Mouse (Mus musculus) cerebellum, postnatal 25 days (tissue): ENCODE measurements around the gene Ppp1cc.
"Not testable (repeated sequence)": the region's sequence is repeated elsewhere in the genome, so short reads cannot be mapped to it uniquely, and the experiment has no call there.

Experiments used
- DNase-seq, 2 experiments: peaks; one replicate each; pipeline ENCODE4 v3.0.0; 2021; ENCODE audit warnings: mixed read lengths in 2 of 2

Gene Ppp1cc

GRCm38 (mm10) chr5:122168344-122169069, 10.4 kb downstream of the Ppp1cc start:
- DNase-seq, result peak; percentile 24 to 39

DNA sequence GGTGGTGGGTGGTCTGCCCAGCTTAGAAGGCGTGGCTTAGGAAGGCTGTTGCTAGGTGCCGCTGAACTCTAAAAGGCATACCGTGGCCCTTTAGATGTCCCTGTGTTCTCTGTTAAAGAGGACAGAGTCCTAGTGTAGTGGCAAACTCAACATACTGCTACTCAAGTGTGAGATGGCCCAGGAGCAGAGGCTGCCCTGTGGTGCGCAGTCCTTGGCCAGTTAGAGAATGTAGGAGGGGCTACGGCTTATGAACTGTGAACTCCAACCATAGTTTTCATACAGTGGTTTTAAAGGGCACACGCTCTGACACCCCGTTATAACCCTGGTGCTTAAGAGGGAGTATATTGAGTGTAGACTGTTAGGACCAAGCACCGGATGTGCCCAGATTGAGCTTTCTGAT, 13.0 kb downstream of the Ppp1cc start:
- no peak for DNase-seq

GRCm38 (mm10) chr5:122175402-122175801, 17.3 kb downstream of the Ppp1cc start:
- DNase-seq, result peak; percentile 27 to 31

- DNase-seq, result no peak
Observed at GRCm38 (mm10) chr5:122175961-122176360, 17.9 kb downstream of the Ppp1cc start.

- peak; percentile 59 to 74 for DNase-seq
Observed at GRCm38 (mm10) chr5:122176398-122176797, 18.3 kb downstream of the Ppp1cc start.

- DNase-seq, result peak; percentile 18 to 27
Observed at GRCm38 (mm10) chr5:122179665-122180064, 21.6 kb downstream of the Ppp1cc start.

DNA sequence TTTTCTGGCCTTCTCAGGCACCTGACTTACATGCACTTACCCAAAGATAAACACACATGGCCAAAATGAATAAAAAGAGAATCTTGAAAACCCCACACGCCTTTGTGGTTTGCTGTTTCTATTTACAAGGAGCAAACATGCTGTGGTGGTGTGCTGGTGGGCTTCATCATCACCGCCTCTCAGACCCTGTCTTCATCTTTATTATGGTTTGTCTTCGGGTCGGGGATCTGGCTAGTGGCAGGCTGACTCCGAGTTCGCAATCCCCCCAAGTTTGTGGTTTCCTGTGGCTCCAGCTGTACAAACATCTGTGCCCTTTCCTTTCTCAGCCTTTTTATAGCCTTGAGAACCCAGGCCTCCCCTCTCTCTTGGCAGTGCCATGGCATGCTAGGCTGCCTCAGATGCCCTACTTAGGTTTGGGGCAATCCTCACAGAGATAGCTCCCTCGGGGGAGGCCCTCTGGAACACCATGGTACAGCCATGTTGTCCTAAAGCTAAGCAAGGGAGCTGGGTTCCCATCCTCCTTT, 26.3 kb downstream of the Ppp1cc start:
- DNase-seq, result no peak

DNA sequence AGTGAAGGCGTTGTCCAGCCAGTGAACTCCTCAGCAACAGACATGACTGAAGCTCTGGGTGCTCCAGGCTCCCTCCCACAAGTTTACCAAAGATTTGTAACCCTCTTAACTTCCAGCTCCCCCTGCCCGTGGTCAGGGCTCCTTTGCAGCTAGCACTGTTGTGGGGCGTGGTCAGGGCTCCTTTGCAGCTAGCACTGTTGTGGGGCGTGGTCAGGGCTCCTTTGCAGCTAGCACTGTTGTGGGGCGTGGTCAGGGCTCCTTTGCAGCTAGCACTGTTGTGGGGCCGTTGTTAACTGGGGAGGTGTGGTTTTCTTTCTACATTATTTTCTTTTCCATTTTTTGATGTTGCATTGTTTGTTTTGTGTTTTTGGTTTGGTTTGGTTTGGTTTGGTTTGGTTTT, 26.8 kb downstream of the Ppp1cc start:
- DNase-seq, result not testable (repeated sequence)

DNA sequence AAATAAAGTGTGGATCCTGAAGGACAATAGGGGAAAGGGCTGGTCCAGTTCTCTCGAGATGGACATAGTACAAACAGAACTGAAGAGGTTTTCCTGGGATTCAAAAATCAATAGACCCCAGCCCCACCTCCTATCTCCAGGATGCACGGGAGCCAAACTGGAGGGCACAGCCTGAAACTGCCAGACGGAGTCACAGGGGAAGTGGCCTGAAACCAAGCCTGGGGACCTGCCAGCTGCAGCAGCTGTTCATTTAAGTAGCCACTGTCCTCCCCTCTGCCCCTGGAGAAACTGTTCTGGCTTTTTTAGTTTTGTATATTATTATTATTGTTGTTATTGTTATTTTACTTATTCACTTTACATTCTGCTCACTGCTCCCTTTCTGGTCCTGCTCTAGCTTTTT, 31.0 kb downstream of the Ppp1cc start:
- no peak for DNase-seq

DNA sequence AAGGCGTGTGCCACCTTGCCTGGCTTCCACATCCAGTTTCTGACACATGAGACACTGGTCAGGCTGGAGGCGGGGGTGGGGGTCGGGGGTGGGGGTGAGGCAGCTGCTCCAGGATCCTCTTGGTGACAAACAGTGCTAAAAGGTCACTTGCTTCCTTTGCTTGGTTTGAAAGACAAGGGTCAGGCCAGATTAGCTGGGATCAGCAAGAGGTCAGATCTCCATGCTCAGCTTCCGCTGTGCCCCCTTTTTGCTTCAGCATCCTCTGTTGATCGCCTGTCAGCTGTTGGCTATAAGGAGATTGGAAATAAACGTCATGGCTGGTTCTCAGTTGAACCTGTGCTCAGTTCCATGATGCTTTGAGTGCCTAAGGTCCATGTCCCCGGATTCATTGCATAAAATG, 32.4 kb downstream of the Ppp1cc start:
- DNase-seq, result no peak

DNA sequence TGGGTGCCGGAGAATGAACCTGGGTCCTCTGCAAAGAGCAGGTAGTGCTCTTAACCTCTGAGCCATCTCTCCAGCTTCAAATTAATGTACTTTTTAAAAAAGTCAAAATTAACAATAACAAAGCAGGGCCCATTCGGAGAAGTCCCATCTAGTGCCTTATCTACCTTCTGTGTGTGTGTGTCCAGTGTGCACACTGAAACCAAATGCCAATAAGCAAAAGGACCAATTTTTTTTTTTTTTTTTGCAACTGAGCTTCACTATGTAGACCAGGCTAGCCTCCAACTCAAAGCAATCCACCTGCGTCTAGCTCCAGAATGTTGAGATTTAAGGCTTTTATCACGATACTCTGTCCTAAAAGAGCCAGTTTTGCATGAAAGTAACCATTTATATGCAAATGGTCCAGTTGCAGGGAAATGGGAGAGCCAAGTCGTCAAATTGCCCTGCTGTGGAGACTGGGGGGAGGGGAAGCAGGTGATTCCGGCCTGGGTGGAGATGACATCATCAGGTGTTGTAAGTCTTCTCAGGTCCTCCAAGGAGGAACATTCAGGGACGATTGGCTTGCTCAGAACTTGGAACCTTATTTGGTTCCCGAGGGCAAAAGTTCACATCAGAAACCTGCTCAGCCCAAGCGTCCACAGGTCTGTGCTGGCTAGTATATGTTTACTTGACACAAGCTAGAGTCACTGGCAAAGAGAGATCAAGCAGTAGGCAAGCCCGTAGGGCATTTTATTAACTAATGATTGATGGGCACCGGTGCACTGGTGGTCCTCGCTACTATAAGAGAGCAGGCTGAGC, 33.4 kb downstream of the Ppp1cc start:
- DNase-seq, result no peak

DNA sequence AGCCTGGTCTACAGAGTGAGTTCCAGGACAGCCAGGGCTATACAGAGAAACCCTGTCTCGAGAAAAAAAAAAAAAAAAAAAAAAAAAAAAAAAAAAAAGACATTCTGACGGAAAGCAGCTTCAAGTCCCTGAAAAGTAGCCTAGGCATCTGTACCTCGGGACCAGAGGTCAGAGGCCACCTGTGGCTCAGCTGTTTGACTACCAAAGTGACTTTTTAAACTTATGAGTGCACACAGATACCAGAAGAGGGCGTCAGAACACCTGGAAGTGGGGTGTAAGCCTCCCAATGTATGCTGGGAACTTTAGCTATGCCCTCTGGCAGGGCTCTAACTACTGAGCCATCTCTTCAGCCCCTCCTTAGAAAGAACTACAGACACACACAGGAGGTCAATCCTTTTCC, 34.3 kb downstream of the Ppp1cc start:
- no peak for DNase-seq

DNA sequence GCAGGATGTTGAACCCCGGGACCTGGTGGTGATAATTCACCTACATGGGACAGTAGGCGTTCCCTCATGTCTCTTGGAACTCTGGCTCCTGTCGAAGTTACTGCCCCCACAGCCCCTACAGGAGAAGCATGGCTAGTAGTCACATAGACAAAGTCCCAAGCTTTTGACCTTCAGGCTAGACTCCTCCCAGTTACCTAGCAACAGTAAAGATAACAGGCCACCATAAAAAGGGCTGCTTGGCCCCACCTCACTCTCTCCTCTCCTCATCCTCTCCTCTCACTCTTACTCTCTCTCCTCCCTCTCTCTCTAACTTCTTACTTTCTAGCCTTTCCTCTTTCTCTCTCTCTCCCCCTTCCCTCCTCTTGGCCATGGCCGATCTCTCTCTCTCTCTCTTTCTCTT, 42.8 kb downstream of the Ppp1cc start:
- DNase-seq, result no peak

- no peak for DNase-seq
Observed at GRCm38 (mm10) chr5:122201904-122202303, 43.8 kb downstream of the Ppp1cc start.

- DNase-seq, result no peak
Observed at GRCm38 (mm10) chr5:122204180-122204579, 46.1 kb downstream of the Ppp1cc start.

GRCm38 (mm10) chr5:122206475-122206874, 48.4 kb downstream of the Ppp1cc start, which contains the start of gene Hvcn1:
Gene Hvcn1 (plus strand): TSS chr5:122206804.
- no peak for DNase-seq

GRCm38 (mm10) chr5:122208909-122209308, 50.8 kb downstream of the Ppp1cc start:
- DNase-seq, result no peak

DNA sequence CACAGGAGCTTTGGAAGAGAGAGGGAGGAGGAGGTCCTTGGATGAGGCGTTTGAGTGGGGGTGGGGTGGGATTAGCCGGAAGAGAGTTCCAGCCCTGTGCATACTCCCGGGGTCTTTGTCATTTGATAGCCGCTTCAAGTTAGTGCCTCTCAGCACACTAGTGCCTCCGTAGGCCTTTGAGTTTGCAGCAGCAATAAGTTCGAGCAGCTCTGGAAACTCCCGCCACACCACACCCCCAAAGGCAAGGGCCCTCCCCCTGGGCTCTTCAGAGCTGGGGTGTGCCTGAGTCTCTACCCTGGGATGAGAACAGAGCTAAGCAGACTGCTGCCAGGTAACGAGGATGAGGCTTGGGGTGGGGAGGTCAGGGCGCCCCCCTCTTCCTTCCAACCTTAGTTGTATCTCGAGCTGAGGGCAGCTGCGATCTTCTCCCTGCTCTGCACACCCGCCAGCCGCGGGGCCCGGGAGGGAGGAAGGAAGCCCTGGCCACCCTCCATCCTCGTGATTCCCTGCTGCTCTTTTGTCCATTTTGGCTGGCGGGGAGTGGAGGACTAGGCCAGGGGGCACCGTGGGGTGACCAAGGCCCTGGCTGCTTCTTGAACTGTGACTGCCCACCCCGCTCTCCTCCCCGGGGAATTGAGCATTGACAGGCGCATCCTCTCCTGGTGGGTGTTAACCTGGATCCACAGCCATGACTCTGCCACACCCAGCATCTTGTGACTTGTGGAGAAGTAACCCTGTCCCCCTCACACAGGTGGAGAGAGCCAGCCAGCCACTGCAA, 51.7 kb downstream of the Ppp1cc start:
- DNase-seq, result peak in 1 of 2 experiments; percentile 21

- no peak for DNase-seq
Observed at GRCm38 (mm10) chr5:122210890-122211289, 52.8 kb downstream of the Ppp1cc start.

GRCm38 (mm10) chr5:122212125-122212524, 54.0 kb downstream of the Ppp1cc start:
- DNase-seq, result no peak

DNA sequence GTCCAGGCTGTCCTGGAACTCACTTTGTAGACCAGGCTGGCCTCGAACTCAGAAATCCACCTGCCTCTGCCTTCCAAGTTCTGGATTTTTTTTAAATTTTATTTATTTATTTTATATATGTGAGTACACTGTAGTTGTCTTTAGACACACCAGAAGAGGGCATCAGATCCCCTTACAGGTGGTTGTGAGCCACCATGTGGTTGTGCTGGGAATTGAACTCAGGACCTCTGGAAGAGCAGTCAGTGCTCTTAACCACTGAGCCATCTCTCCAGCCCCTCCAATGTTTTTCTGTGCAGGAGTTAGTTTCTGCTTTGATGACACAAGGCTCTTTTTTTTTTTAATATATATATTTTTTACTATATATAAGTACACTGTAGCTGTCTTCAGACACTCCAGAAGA, 54.7 kb downstream of the Ppp1cc start:
- DNase-seq, result not testable (repeated sequence)

GRCm38 (mm10) chr5:122213861-122214260, 55.8 kb downstream of the Ppp1cc start:
- no peak for DNase-seq

- no peak for DNase-seq
Observed at GRCm38 (mm10) chr5:122217636-122218035, 59.6 kb downstream of the Ppp1cc start.
